Mouse (Mus musculus): ENCODE results near the gene Dnmt3b. TPM values are rescaled to one million over a fixed set of nuclear protein-coding genes. Genes with fewer than 3 reads are reported as not detected.
"Not testable (repeated sequence)": the region's sequence is repeated elsewhere in the genome, so short reads cannot be mapped to it uniquely, and the experiment has no call there.

Gene Dnmt3b
- polyA plus RNA-seq, 1 experiment, result 1.2 TPM

GRCm38 (mm10) chr2:153703389-153703788 lies 54.1 kb downstream of the Dnmt3b start:
- no peak for DNase-seq (ENCODE audit: extremely low spot score in 1 of 2, low spot score in 1 of 2)

- peak in 1 of 2 experiments; percentile 44 for DNase-seq (ENCODE audit: extremely low spot score in 1 of 2, low spot score in 1 of 2)
Observed at GRCm38 (mm10) chr2:153710701-153711330, 61.6 kb downstream of the Dnmt3b start.

GRCm38 (mm10) chr2:153712646-153713091 lies 63.4 kb downstream of the Dnmt3b start:
- peak in 1 of 2 experiments; percentile 20 for DNase-seq (ENCODE audit: extremely low spot score in 1 of 2, low spot score in 1 of 2)

- DNase-seq (ENCODE audit: extremely low spot score in 1 of 2, low spot score in 1 of 2), result peak; percentile 44 to 69
Observed at GRCm38 (mm10) chr2:153713227-153713626, 64.0 kb downstream of the Dnmt3b start.

GRCm38 (mm10) chr2:153717861-153718260 lies 68.6 kb downstream of the Dnmt3b start:
- not testable (repeated sequence) for DNase-seq (ENCODE audit: extremely low spot score in 1 of 2, low spot score in 1 of 2)

GRCm38 (mm10) chr2:153723098-153723497 lies 73.8 kb downstream of the Dnmt3b start:
- no peak for DNase-seq (ENCODE audit: extremely low spot score in 1 of 2, low spot score in 1 of 2)

- DNase-seq (ENCODE audit: extremely low spot score in 1 of 2, low spot score in 1 of 2), result no peak
Observed at GRCm38 (mm10) chr2:153724424-153724823, 75.2 kb downstream of the Dnmt3b start.

- DNase-seq (ENCODE audit: extremely low spot score in 1 of 2, low spot score in 1 of 2), result no peak
Observed at GRCm38 (mm10) chr2:153724871-153725270, 75.6 kb downstream of the Dnmt3b start.

- DNase-seq (ENCODE audit: extremely low spot score in 1 of 2, low spot score in 1 of 2), result no peak
Observed at GRCm38 (mm10) chr2:153725291-153725690, 76.0 kb downstream of the Dnmt3b start.

- no peak for DNase-seq (ENCODE audit: extremely low spot score in 1 of 2, low spot score in 1 of 2)
Observed at GRCm38 (mm10) chr2:153734033-153734432, 84.8 kb downstream of the Dnmt3b start.

Other genes starting within 250 kb of the Dnmt3b start
- not detected in 2 replicates for gene 4930404H24Rik, start 156.7 kb upstream of the Dnmt3b start, polyA plus RNA-seq (2012; rRNA removed)
- gene Nol4l, start 119.5 kb upstream of the Dnmt3b start, polyA plus RNA-seq (2012; rRNA removed), result 35.8 and 36.3 TPM in 2 replicates
- 34.8 and 35.5 TPM in 2 replicates for gene Commd7, start 16.7 kb upstream of the Dnmt3b start, polyA plus RNA-seq (2012; rRNA removed)
- 0.06 and 0.11 TPM in 2 replicates for gene Dnmt3c, start 47.2 kb downstream of the Dnmt3b start, polyA plus RNA-seq (2012; rRNA removed)
- gene Mapre1, start 91.8 kb downstream of the Dnmt3b start, polyA plus RNA-seq (2012; rRNA removed), result 25.6 and 31.7 TPM in 2 replicates
- 0.12 and 0.23 TPM in 2 replicates for gene Efcab8, start 130.5 kb downstream of the Dnmt3b start, polyA plus RNA-seq (2012; rRNA removed)
- gene Sun5, start 221.6 kb downstream of the Dnmt3b start, polyA plus RNA-seq (2012; rRNA removed), result not detected in 2 replicates
- gene Bpifb2, start 225.6 kb downstream of the Dnmt3b start, polyA plus RNA-seq (2012; rRNA removed), result 0.21 and 0.22 TPM in 2 replicates